Mouse (Mus musculus): Measurements from ENCODE around the gene Ppp1r14a. TPM values are rescaled to one million over a fixed set of nuclear protein-coding genes. Genes with fewer than 3 reads are reported as not detected.

Ppp1r14a gene
- polyA plus RNA-seq, 1 experiment from 2014 or later = 17.1 TPM

GRCm38 (mm10) chr7:29281201-29282073, 7.7 kb upstream of the Ppp1r14a start, which contains the start of gene Spint2:
Spint2 (minus strand) TSS chr7:29281912.
- peak within 1 kb of the TSS; percentile 99 for H3K4me2 ChIP-seq (replicated peaks)
- H3K9me3 ChIP-seq = no peaks in the 10 kb centered on the region
- no peaks in the 10 kb centered on the region for H3K36me3 ChIP-seq
- peak within 1 kb of the TSS; percentile 59 for H3K4me3 ChIP-seq
- WGBS = under 1% methylated on average over 80 of the region's 80 CpGs
- H3K27ac ChIP-seq = peak within 1 kb of the TSS; percentile 69
- H3K9ac ChIP-seq = peak within 1 kb of the TSS; percentile 60
- H3K4me1 ChIP-seq = peaks cover 5% of the 10 kb centered on the region
- peak; percentile 78 for ATAC-seq (ENCODE audit: insufficient number of reproducible peaks, insufficient read depth, low FRiP score, low TSS enrichment)
- H3K27me3 ChIP-seq = peaks cover 33% of the 10 kb centered on the region

GRCm38 (mm10) chr7:29282074-29282554, 7.0 kb upstream of the Ppp1r14a start:
- 12% methylated on average over 21 of the region's 21 CpGs for WGBS
- no peaks in the 10 kb centered on the region for H3K36me3 ChIP-seq
- H3K27ac ChIP-seq = 0 out of 2 replicates have a peak overlapping the region, but pooled peaks have one; percentile 69
- H3K4me3 ChIP-seq = peak overlapping the region; percentile 59
- H3K4me1 ChIP-seq = peaks cover 5% of the 10 kb centered on the region
- no peak for ATAC-seq (ENCODE audit: insufficient number of reproducible peaks, insufficient read depth, low FRiP score, low TSS enrichment)
- no peaks in the 10 kb centered on the region for H3K9me3 ChIP-seq
- peak overlapping the region; percentile 99 for H3K4me2 ChIP-seq (replicated peaks)
- peaks cover 33% of the 10 kb centered on the region for H3K27me3 ChIP-seq
- H3K9ac ChIP-seq = peak overlapping the region; percentile 60

GRCm38 (mm10) chr7:29283876-29284275, 5.2 kb upstream of the Ppp1r14a start:
- Histone ChIP-seq H3K27ac (no peak overlapping the region), H3K9me3 (no peaks in the 10 kb centered on the region), H3K4me3 (no peak overlapping the region), H3K4me1 (peaks cover 10% of the 10 kb centered on the region), H3K4me2 (replicated peaks) (no peak overlapping the region), H3K36me3 (no peaks in the 10 kb centered on the region), H3K27me3 (peaks cover 35% of the 10 kb centered on the region), H3K9ac (no peak overlapping the region)
- no peak for ATAC-seq (ENCODE audit: insufficient number of reproducible peaks, insufficient read depth, low FRiP score, low TSS enrichment)
- WGBS = 82% methylated on average over 4 of the region's 4 CpGs

GRCm38 (mm10) chr7:29284523-29284922, 4.6 kb upstream of the Ppp1r14a start:
- peaks cover 35% of the 10 kb centered on the region for H3K27me3 ChIP-seq
- H3K4me2 ChIP-seq (replicated peaks) = no peak overlapping the region
- H3K27ac ChIP-seq = no peak overlapping the region
- H3K9me3 ChIP-seq = no peaks in the 10 kb centered on the region
- no peak overlapping the region for H3K4me3 ChIP-seq
- peaks cover 15% of the 10 kb centered on the region for H3K4me1 ChIP-seq
- no peaks in the 10 kb centered on the region for H3K36me3 ChIP-seq
- ATAC-seq (ENCODE audit: insufficient number of reproducible peaks, insufficient read depth, low FRiP score, low TSS enrichment) = no peak
- 90% methylated on average over 6 of the region's 6 CpGs for WGBS
- no peak overlapping the region for H3K9ac ChIP-seq

GRCm38 (mm10) chr7:29287481-29287880, 1.6 kb upstream of the Ppp1r14a start:
- 81% methylated on average over 7 of the region's 7 CpGs for WGBS
- no peak overlapping the region for H3K9ac ChIP-seq
- no peak overlapping the region for H3K4me2 ChIP-seq (replicated peaks)
- peaks cover 32% of the 10 kb centered on the region for H3K4me1 ChIP-seq
- no peak for ATAC-seq (ENCODE audit: insufficient number of reproducible peaks, insufficient read depth, low FRiP score, low TSS enrichment)
- H3K27me3 ChIP-seq = peaks cover 10% of the 10 kb centered on the region
- H3K27ac ChIP-seq = no peak overlapping the region
- no peaks in the 10 kb centered on the region for H3K36me3 ChIP-seq
- H3K4me3 ChIP-seq = no peak overlapping the region
- H3K9me3 ChIP-seq = no peaks in the 10 kb centered on the region

- Histone ChIP-seq H3K27ac (no peak overlapping the region), H3K9ac (no peak overlapping the region), H3K9me3 (no peaks in the 10 kb centered on the region), H3K4me2 (replicated peaks) (no peak overlapping the region), H3K27me3 (peaks cover 5% of the 10 kb centered on the region; the same call in 1 of the 2 replicates), H3K36me3 (no peaks in the 10 kb centered on the region), H3K4me3 (no peak overlapping the region), H3K4me1 (peaks cover 38% of the 10 kb centered on the region)
- WGBS = 82% methylated on average over 2 of the region's 2 CpGs
- ATAC-seq (ENCODE audit: insufficient number of reproducible peaks, insufficient read depth, low FRiP score, low TSS enrichment) = no peak
These were observed 1.0 kb upstream of the Ppp1r14a start for GRCm38 (mm10) chr7:29288079-29288478.

- H3K27me3 ChIP-seq = peaks cover 2% of the 10 kb centered on the region; the same call in 1 of the 2 replicates
- H3K4me1 ChIP-seq = peaks cover 43% of the 10 kb centered on the region
These were observed 748 bp downstream of the Ppp1r14a start for GRCm38 (mm10) chr7:29289856-29290255.

GRCm38 (mm10) chr7:29290691-29291485, 1.8 kb downstream of the Ppp1r14a start:
- Histone ChIP-seq H3K4me1 (peaks cover 43% of the 10 kb centered on the region), H3K4me2 (replicated peaks) (no peak overlapping the region), H3K36me3 (no peaks in the 10 kb centered on the region), H3K27me3 (peaks cover 2% of the 10 kb centered on the region; the same call in 1 of the 2 replicates), H3K9me3 (no peaks in the 10 kb centered on the region), H3K27ac (peak overlapping the region; percentile 46; the same call in 1 of the 2 replicates), H3K9ac (no peak overlapping the region), H3K4me3 (no peak overlapping the region)
- ATAC-seq (ENCODE audit: insufficient number of reproducible peaks, insufficient read depth, low FRiP score, low TSS enrichment) = no peak
- WGBS = 45% methylated on average over 11 of the region's 11 CpGs

More at GRCm38 (mm10) chr7:29289856-29290255, 748 bp downstream of the Ppp1r14a start:
- Histone ChIP-seq H3K4me3 (peak overlapping the region; percentile 58), H3K9ac (no peak overlapping the region), H3K9me3 (no peaks in the 10 kb centered on the region), H3K36me3 (no peaks in the 10 kb centered on the region), H3K27ac (0 out of 2 replicates have a peak overlapping the region, but pooled peaks have one; percentile 38), H3K4me2 (replicated peaks) (peak overlapping the region; percentile 89; the same call in 1 of the 2 replicates)
- no peak for ATAC-seq (ENCODE audit: insufficient number of reproducible peaks, insufficient read depth, low FRiP score, low TSS enrichment)
- WGBS = 66% methylated on average over 6 of the region's 6 CpGs

- Histone ChIP-seq H3K4me1 (peaks cover 43% of the 10 kb centered on the region), H3K4me3 (no peak overlapping the region), H3K27me3 (peaks cover 2% of the 10 kb centered on the region; the same call in 1 of the 2 replicates), H3K9me3 (no peaks in the 10 kb centered on the region), H3K9ac (no peak overlapping the region), H3K27ac (peak overlapping the region; percentile 60; the same call in 1 of the 2 replicates), H3K4me2 (replicated peaks) (peak overlapping the region; percentile 3; the same call in 1 of the 2 replicates), H3K36me3 (no peaks in the 10 kb centered on the region)
- ATAC-seq (ENCODE audit: insufficient number of reproducible peaks, insufficient read depth, low FRiP score, low TSS enrichment) = peak; percentile 30; the same call in 1 of the 2 replicates
- WGBS = 24% methylated on average over 6 of the region's 7 CpGs
These were observed 2.7 kb downstream of the Ppp1r14a start for GRCm38 (mm10) chr7:29291616-29292457.

- no peak overlapping the region for H3K4me3 ChIP-seq
These were observed 3.5 kb downstream of the Ppp1r14a start for GRCm38 (mm10) chr7:29292458-29293098.

More at GRCm38 (mm10) chr7:29292458-29293098, 3.5 kb downstream of the Ppp1r14a start:
- Histone ChIP-seq H3K4me2 (replicated peaks) (peak overlapping the region; percentile 3; the same call in 1 of the 2 replicates), H3K9me3 (no peaks in the 10 kb centered on the region), H3K27me3 (peaks cover 2% of the 10 kb centered on the region; the same call in 1 of the 2 replicates), H3K36me3 (no peaks in the 10 kb centered on the region), H3K4me1 (peaks cover 43% of the 10 kb centered on the region), H3K9ac (no peak overlapping the region), H3K27ac (peak overlapping the region; percentile 60)
- ATAC-seq (ENCODE audit: insufficient number of reproducible peaks, insufficient read depth, low FRiP score, low TSS enrichment) = no peak
- WGBS = 30% methylated on average over 8 of the region's 8 CpGs
